Mouse (Mus musculus): ENCODE measurements around the gene Hist1h4i.
A peak's percentile ranks its signal among the peaks of the same experiment; 100 is the strongest.

The Hist1h4i gene

GRCm38 (mm10) chr13:22036149-22036956 is 4.8 kb downstream of the Hist1h4i start:
- no peak for DNase-seq

- DNase-seq, result peak; percentile 82
Measured at GRCm38 (mm10) chr13:22035267-22036148, 5.7 kb downstream of the Hist1h4i start, which contains the start of the genes Hist1h2ah and Hist1h2bk. Hist1h2ah (minus strand) TSS chr13:22035568. Hist1h2bk (plus strand) TSS chr13:22035870.

GRCm38 (mm10) chr13:22034443-22035266 is 6.5 kb downstream of the Hist1h4i start:
- DNase-seq, result peak; percentile 61

- DNase-seq, result no peak
Measured at GRCm38 (mm10) chr13:22033741-22034442, 7.3 kb downstream of the Hist1h4i start.

GRCm38 (mm10) chr13:22030493-22030892 is 10.7 kb downstream of the Hist1h4i start:
- no peak for DNase-seq

GRCm38 (mm10) chr13:22029928-22030327 is 11.2 kb downstream of the Hist1h4i start:
- no peak for DNase-seq

- DNase-seq, result peak; percentile 93
Measured at GRCm38 (mm10) chr13:22028673-22029460, 12.3 kb downstream of the Hist1h4i start.

GRCm38 (mm10) chr13:22026058-22027031 is 14.8 kb downstream of the Hist1h4i start:
- DNase-seq, result peak; percentile 49

- peak; percentile 59 for DNase-seq
Measured at GRCm38 (mm10) chr13:22022241-22022640, 18.9 kb downstream of the Hist1h4i start.

- DNase-seq, result no peak
Measured at GRCm38 (mm10) chr13:22021581-22021980, 19.6 kb downstream of the Hist1h4i start.

- peak; percentile 27 for DNase-seq
Measured at GRCm38 (mm10) chr13:22020901-22021339, 20.2 kb downstream of the Hist1h4i start.

- DNase-seq, result no peak
Measured at GRCm38 (mm10) chr13:22019934-22020835, 21.0 kb downstream of the Hist1h4i start.

GRCm38 (mm10) chr13:22015479-22016450 is 25.4 kb downstream of the Hist1h4i start:
- peak; percentile 55 for DNase-seq

- DNase-seq, result no peak
Measured at GRCm38 (mm10) chr13:22014411-22014845, 26.7 kb downstream of the Hist1h4i start.

- DNase-seq, result no peak
Measured at GRCm38 (mm10) chr13:22013716-22014115, 27.4 kb downstream of the Hist1h4i start.

GRCm38 (mm10) chr13:22009642-22010041 is 31.5 kb downstream of the Hist1h4i start, which contains the start of gene Prss16:
Prss16 (minus strand) TSS chr13:22009742.
- no peak for DNase-seq

- DNase-seq, result no peak
Measured at GRCm38 (mm10) chr13:22008707-22009106, 32.5 kb downstream of the Hist1h4i start.

Measured in kidney, adult 11 months (tissue).